Mouse (Mus musculus): ENCODE data around the gene Gm14459. TPM values are rescaled to one million over a fixed set of nuclear protein-coding genes. Genes with fewer than 3 reads are reported as not detected.
"Not testable (repeated sequence)": the region's sequence is repeated elsewhere in the genome, so short reads cannot be mapped to it uniquely, and the experiment has no call there.

Gm14459 gene
- not detected in 2 replicates for total RNA-seq (2021)
- long read RNA-seq, experiment 1: 0 reads
- long read RNA-seq, experiment 2: 0 reads

DNA sequence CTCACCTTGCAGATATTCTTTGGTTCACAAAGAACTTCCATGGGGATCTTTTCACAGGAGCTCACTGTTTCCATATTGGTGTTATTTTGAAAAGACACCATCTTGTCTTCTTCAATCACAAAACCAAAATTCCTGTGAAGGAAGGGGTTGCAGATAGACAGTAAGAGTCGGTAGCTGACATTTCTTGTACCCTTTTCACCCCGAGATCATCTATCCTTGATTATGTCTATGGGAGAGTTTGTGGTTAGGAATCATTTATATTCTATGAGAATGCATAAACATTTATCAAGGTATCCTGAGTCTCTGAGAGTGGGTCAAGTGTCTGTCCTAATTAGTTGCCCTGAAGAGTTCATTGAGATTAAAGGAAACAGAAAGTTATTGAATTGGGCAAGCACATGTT is at the start of gene Gm14459:
Gene Gm14459 (minus strand): TSS at position 101 of the 400 bp plus-strand sequence.
- no peak for DNase-seq

DNA sequence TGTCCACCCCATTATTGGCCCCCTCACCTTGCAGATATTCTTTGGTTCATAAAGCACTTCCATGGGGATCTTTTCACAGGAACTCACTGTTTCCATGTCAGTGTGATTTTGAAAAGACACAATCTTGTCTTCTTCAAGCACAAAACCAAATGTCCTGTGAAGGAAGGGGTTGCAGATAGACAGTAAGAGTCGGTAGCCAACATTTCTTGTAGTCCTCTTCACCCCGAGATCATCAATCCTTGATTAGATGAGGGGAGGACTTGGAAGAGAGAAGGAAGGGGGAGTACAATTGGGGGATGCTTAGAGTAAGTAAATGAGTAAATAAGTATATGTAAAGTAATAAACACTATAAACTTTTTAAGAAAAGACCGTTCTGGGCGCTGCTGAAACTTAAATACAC is 23.4 kb upstream of the Gm14459 start, which contains the start of gene Ssxb6:
Gene Ssxb6 (minus strand): TSS at position 101 of the 400 bp plus-strand sequence.
- DNase-seq: not testable (repeated sequence)

Other genes with a start within 250 kb of the Gm14459 start
- not detected in 2 replicates for gene Ssxb10, start 197.5 kb downstream of the Gm14459 start, total RNA-seq (2021)
- not detected in 2 replicates for gene Ssxb9, start 158.0 kb downstream of the Gm14459 start, total RNA-seq (2021)
- not detected in 2 replicates for gene Ssxb1, start 111.6 kb downstream of the Gm14459 start, total RNA-seq (2021)
- gene Ssxb2, start 63.2 kb downstream of the Gm14459 start, total RNA-seq (2021): not detected in 2 replicates
- gene Ssxb6, start 23.3 kb upstream of the Gm14459 start, total RNA-seq (2021): not detected in 2 replicates
- gene Ssxb3, start 66.9 kb upstream of the Gm14459 start, total RNA-seq (2021): not detected in 2 replicates
- not detected in 2 replicates for gene Ssxb8, start 165.9 kb upstream of the Gm14459 start, total RNA-seq (2021)
- gene Ssx9, start 223.5 kb upstream of the Gm14459 start, total RNA-seq (2021): not detected in 2 replicates

Data from adrenal gland, postnatal 14 days (tissue).